Mouse (Mus musculus): ENCODE measurements around the gene Atg101.

- TF ChIP-seq EP300 (IDR thresholded peaks at IDR 0.05; ENCODE audit: insufficient read depth, low read depth, low read length): no peak
- no peak for TF ChIP-seq CTCF (IDR thresholded peaks at IDR 0.05; ENCODE audit: low read depth, low read length)
- TF ChIP-seq POLR2A (IDR thresholded peaks at IDR 0.05; ENCODE audit: insufficient read depth, low read length): no peak
These were observed 16.1 kb downstream of the Atg101 start for GRCm38 (mm10) chr15:101300128-101300527.

Measured in ES-Bruce4 (cell line).